Mouse (Mus musculus): ENCODE measurements around the gene Aoc1.

Aoc1 gene

DNA sequence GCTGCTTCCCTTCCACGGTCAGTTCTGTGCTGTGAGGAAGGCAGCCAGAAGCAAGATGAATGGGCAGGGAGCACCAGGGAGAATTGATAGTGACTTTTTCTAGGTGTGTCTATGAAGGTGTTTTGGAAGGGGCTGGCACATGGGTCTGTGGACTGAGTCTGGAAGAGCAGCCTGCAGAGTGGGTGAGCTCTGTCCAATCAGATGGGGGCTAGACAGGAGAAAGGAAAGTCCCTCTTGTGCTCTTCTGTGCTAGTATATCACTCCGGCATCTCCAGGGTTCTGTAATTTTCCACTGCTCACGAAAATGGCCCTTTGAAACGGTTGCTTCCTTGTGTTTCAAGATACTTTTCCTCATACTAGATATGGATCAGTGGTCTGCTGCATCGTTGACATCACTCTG lies at the start of gene Aoc1:
Aoc1 (plus strand) TSS at position 301 of the 400 bp plus-strand sequence.
- ATAC-seq (ENCODE audit: low TSS enrichment): no peak

DNA sequence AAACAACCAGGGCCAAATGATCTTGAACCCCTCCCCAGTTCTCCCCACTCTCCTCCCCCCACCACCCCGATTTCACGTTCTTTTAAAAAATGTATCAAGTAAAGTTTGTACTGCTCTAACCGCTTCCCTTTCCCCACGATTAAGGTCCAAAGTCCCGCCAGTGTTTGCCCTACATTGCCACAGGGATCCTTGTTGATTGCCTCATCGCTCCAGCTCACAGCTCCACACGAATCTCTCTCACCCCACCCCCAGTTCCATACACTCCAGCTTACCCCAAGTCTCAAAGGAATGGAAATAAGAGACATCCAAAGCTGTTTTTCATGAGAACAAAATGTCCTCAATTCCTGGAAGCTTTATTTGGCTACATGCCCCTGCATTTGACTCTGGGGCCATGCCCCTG lies 47.7 kb upstream of the Aoc1 start:
- ATAC-seq (ENCODE audit: low TSS enrichment): no peak

DNA sequence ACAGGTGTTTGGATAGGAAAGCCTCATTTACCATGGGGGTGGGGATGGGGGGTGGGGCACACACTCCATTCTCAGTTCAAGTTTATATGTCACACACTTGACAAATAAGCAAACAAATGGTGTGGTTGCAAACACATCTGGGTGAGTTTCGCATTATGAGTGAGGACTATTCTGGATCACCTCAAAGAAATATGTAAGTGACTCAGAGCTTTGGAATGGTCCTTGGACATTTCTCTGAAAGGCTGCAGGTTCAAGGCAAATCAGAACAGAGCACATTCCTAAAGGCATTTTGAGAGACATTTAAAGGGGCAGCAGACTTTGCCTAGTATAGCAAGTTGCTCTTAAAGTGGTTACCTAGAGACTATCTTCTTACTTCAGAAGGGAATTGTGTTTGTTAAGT lies 43.7 kb upstream of the Aoc1 start:
- ATAC-seq (ENCODE audit: low TSS enrichment): no peak

DNA sequence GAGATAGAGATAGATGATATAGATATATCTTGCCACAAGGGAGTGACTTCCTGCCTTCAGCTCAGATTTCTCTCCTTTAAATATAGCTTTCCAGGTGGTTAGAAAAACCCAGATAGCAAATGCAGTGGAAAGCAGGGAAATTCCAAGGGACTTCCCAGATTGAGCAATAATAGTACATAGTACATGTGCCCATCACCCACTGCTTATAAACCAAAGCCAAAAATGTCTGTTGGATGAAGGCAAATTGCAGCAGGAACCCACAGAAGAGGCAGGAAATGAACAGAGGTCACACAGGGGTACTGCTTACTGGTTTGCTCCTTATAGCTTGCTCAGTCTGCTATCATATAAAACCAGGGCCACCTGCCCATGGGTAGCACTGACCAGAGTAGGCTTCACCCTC lies 43.0 kb upstream of the Aoc1 start:
- no peak for ATAC-seq (ENCODE audit: low TSS enrichment)

DNA sequence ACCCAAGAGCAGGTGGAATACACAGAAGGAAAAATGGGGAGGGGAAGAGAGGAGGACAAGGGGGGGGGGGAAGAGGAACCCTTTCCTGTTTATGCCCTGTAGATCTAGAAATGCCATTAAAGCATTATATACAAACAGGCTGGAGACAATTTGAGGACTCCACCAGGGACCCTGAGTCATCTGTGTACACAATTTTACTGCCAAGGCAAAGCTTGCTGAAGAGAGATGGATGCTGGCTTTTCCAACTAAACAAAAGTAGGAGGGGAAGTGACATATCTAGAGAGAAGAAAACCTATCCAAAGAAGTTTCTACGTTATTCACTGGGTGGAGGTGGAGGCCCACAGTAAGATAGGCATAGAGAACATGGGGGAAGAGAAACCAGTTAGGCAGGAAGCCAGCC lies 42.5 kb upstream of the Aoc1 start:
- peak; percentile 59 for ATAC-seq (ENCODE audit: low TSS enrichment)

DNA sequence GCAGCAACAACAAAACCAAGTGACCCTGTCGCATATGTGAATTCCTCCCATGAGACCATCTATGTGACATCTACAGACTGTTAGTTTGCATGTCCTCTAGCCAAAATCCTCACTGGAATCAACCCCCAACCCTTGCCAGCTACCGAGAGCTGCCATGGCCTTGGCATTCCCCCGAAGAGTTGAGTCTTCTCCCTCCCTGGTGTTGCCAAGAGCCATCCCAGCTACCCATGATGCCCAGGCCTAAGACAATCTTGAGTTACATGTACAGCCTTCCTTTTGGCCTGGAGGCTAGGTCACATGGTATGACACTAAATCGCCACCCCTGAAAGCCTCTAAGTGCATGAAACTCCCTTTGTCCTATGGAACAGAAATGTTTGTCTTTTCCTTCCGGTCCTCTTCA lies 41.6 kb upstream of the Aoc1 start:
- ATAC-seq (ENCODE audit: low TSS enrichment): no peak

DNA sequence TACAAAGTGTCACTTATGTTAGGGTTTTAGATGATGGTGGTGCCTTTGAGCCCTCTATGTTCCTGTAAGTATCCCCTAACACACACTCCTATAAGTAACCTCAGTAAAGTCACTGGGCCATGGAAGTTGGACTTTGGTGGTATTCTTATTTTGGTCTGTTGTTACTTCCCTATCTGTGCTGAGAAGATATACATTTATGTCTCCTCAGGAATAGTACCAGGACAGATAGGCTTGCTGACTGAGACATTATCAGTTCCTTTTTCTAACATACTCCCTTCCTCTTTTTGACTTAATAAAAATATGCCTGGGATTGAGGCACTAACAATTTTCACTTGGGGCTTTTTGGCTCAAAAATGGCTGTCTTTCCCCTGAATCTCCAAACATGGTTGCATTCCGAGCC lies 40.3 kb upstream of the Aoc1 start:
- no peak for ATAC-seq (ENCODE audit: low TSS enrichment)

DNA sequence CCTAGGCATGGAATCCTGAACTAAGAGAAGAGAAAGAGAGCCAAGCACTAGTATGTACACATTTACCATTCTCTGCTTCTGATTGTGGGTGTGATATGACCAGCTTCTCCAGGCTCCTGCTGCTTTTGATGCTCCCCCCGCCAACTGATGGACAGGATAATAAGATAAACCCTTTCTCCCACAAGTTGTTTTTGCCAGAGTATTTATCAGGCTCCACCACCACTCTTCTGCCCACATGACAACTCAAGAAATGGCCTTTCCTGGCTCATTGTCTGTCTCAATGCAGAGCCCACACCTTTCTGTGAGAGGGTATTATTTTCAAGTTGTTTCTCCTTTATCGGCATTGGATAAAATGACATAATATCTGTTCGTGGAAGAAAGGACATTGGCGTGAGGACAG lies 39.2 kb upstream of the Aoc1 start:
- ATAC-seq (ENCODE audit: low TSS enrichment): no peak

DNA sequence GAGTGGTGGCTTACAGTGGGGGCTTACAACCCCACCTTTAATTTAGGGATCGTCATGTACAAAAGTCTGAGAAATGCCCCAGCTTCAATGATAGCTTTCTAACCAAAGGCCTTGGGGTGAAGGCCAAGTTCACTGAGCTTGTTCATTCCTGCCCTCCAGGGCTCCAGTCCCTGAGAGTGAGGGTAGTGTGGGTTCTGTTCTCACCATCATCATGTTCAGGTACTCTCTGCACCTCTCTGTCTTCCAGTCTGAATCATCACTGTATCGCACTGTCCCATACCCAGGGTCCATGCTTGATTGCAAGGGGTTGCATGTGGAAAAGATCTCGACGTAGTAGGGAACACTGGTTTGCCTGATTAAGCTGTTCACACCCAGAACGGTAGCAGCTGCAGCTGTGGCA lies 37.5 kb upstream of the Aoc1 start:
- no peak for ATAC-seq (ENCODE audit: low TSS enrichment)

DNA sequence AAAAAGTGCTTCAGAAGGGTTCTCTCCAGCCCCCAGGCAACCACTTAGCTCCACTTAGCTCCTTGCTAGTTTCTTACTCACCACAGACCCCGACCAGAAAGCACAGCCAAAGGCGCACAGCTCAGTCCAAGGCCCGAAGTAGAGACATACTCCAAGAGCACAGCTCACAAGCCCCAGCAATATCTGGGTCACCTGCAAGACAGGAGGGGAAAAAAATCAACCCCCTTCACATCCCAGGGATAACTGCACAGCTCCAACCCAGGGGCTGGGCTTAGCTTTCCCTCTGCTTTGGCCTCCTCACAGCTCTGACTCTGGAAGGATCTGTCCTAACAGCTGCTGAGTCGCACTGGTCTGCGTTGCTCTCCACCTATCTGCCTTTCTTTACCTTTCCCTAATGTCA lies 36.5 kb upstream of the Aoc1 start:
- ATAC-seq (ENCODE audit: low TSS enrichment): no peak

DNA sequence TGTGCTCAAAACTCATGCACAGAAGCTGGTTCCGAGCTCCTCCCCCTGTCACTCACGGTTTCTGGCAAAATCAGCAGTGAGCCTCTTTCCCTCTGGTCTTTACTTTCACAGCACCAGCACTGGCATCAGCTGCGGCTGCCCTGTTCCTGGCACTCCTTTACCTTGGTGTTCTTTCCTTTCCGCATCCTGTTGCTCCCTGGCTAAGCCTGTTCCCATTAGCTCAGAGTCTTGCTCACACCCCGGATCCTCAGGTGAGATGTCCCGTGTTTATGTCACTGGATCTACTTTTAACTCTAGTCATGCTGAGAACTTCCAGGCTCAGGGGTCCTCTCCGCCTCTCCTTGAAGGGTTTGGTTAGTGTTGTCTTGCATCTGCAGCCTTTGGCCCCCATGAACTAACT lies 35.2 kb upstream of the Aoc1 start:
- no peak for ATAC-seq (ENCODE audit: low TSS enrichment)

DNA sequence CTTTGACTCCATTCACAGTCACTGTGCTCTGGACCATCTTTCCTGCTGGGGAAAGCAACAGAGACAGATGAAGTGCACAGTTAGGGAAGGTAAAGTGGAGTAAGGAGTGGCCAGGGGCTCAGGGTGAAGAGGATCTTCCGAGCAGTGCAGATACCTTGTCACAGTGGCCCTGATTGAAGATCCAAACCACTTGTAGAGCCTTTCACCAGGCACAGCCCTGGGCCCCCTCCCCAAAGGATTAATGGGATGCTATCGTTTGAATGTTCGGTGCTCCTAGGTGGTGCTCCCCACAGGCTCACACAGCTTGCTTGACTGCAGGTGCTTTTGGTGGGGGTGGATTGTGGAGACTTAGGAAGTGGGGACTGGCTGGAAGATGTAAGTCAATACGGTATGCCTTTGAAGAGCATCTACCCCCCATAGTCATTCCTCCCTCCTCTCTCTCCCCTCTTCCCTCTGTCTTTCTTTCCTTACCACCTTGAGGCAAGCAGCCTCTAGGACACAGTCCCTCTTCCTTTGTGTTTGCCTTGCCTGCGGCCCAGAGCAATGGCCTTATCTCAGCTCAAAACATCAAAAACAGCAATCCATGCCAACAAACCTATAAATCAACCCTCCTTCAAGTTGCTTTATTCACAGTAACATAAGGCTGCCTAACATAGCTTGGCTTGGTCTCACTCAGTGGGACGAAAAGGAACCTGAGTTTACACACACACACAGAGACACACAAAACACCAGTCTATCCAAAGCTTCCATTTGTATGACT lies 34.2 kb upstream of the Aoc1 start:
- ATAC-seq (ENCODE audit: low TSS enrichment): no peak

DNA sequence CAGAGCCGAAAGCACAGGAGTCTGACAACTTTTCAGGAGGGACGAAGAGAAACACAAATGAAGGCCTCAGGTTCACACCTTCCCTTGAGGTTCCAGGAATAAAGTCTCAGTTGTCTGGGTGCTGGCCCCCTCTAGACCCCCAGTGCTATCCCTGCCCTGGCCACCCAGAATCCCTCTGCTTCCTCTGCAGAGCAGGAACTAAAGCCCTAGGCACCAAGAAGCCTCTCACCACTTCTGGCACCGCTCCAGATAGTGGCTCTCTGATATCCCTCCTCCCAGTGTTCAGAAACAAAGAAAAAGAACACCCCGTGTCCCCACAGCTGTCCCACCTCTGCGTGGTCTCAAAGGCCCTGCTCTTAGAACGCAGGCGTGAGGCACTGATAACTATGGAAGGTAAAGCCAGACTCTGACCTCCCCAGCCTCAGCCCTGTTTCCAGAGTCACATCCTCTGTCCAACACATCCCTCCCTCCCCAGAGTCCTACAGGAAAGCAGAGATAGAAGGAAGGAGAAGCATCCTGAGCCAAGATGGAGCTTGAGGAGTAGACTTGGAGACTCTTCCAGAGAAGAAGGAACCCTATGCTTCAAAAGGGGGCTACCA lies 32.2 kb upstream of the Aoc1 start, which contains the start of gene Tmem176a:
Tmem176a (plus strand) TSS at position 549 of the 599 bp plus-strand sequence.
- ATAC-seq (ENCODE audit: low TSS enrichment): no peak

DNA sequence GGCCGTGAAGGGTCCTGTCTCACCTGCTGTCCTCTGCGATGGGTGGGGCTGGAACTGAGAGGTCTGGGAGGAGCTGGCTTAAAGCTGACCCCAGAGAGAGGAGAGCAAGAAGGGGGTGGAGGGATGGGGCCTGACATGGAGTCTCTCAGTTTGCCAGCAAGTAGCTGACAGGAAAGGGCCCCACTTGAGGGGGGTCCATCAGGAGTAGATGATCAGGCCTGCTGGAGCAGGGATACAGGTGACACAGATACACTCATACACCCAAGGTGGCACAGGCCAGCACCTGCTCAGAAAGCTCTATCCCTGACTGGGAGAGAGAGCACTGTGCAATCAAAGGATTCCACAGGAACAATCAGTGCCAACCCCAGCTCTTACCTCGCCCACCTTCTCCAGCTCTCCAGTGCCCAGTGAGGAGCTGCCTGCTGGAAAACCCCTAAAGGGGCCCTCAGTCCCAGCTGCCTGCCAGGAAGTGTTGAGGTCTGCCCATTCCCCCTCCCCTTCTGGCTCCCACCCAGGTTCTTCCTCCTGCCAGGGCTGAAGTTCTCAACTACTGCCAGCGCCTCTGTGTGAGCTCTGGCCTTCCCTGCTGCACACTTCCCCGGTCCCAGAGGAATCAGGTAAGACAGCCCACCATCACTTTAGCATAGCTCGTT lies 31.6 kb upstream of the Aoc1 start, which contains the start of gene Tmem176b:
Tmem176b (minus strand) TSS at position 524 of the 653 bp plus-strand sequence.
- ATAC-seq (ENCODE audit: low TSS enrichment): peak; percentile 55

DNA sequence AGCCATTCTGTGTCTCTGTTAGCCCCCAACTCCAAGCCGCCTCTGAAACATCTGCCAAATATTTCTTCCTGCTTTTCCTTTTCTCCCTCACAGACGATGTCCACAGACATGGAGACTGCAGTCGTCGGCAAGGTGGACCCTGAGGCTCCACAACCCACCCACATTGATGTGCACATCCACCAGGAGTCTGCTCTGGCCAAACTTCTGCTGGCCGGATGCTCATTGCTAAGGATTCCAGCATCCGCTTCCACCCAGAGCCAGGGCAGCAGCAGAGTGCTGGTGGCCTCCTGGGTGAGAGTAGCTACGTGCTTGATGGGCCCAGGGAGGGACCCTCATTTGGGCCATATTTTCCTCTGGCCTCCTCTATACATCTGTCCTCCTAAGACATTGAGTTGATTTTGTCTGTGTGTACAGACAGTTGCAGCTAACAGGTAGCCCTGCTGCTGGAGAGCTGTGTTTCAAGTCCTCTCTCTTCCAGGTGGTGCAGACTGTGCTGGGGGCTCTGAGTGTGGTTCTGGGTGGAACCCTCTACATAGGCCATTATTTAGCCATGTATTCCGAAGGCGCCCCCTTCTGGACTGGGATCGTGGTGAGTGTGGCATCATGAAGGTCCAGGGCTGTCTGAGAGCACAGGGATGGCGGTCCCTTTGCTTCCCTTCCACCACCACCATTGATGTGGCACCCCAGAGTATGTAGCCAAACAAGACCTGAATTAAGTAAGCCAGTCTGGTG lies 30.4 kb upstream of the Aoc1 start:
- no peak for ATAC-seq (ENCODE audit: low TSS enrichment)

DNA sequence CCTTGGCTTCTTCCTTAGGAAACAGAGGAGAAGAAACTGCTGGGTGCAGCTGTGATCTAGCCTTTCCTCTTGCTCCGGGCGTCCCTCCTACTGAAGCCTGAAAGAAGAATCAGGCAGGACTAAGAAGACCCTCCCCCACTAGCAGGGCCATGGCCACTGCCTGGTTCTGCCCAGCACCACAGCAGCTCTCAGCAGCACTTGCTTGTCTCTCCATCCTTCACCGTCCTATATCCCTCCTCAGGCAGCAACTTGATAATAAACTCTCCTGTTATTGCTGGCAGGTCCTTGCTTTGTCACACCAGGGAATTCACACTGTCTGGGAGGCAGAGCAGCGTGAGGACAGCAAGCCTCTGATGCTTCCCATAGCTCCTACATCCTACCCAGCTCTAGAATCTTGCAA lies 27.6 kb upstream of the Aoc1 start:
- no peak for ATAC-seq (ENCODE audit: low TSS enrichment)

DNA sequence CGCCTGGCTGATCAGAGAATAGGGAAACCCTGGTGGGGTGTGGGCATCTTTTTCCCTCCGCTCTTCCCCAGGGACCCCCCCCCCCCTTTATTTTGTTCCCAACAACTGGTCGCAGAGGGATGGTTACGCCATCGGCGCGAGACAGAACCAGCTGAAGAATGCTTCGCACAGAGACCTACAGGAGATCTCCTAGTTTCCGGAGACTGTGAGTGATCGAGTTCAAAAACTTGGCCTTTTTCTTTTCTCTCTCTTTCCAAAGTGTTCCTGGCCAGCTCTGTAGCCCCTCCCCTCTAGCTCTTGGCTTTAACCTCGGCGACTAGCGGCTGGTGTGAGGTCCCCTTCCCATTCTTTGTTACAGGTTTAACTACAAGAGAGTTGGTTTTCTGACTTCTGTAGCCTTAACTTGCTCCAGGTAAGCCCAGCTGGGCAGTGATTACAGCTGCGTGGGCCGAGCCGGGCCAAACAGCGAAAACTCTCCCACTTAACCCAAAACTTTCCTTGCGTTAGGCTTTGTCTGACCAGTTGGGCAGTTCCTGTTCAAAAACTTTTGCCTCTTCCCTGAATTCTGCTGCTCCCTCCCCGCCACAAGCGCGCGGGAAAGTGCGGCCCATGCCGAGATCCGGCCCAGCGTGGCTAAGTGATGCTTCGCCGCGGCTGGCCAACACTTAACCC lies 20.7 kb upstream of the Aoc1 start:
- ATAC-seq (ENCODE audit: low TSS enrichment): no peak

DNA sequence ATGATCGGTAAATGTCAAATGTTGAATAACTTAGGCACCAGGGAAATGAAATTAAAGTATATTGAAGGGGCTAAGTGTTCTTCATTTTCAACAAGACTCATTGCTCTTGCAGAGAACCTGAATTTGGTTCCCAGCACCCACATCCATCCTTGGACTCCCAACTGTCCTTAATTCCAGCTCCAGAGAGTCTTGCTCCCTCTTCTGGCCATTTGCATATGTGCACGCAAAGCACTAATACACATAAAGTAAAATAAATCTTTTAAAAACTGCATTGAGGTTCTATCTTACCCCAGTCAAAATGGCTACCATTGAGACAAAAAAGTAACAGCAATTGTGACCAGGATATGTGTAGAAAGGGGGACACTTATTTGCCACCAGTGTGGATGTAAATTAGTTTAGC lies 18.5 kb upstream of the Aoc1 start:
- ATAC-seq (ENCODE audit: low TSS enrichment): no peak

DNA sequence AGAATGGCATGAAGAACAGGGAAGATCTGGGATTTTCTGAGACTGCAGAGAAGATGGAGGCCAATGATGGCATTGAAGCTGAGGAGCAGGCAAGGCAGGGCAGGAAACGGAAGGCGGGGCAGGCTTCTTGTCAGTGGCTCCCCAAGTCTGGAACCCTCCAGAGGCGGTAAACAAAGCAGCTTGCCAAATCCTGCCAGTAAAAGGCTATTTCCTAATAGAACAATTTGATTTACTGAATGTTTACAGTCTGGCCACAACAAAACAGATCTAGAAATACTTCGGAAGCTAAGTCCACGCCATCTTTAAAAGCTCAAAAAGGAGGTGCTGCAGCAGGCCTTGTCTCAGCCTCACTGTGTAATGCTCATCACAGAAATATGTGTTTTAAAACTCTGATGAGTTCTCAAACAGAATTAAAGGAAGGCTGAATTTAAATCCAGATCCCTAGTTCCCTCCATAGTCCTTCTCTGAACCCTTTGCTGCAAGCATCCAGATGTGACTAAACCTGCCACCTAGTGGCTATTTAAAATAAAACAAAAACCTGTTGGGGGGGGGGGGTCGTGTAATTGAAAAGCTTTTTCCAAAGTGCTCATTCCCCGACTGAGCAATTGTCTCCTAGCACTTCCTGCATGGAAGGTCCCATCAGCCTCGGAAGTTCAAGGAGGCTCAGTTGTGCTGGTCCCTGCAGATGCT lies 14.9 kb upstream of the Aoc1 start:
- no peak for ATAC-seq (ENCODE audit: low TSS enrichment)

DNA sequence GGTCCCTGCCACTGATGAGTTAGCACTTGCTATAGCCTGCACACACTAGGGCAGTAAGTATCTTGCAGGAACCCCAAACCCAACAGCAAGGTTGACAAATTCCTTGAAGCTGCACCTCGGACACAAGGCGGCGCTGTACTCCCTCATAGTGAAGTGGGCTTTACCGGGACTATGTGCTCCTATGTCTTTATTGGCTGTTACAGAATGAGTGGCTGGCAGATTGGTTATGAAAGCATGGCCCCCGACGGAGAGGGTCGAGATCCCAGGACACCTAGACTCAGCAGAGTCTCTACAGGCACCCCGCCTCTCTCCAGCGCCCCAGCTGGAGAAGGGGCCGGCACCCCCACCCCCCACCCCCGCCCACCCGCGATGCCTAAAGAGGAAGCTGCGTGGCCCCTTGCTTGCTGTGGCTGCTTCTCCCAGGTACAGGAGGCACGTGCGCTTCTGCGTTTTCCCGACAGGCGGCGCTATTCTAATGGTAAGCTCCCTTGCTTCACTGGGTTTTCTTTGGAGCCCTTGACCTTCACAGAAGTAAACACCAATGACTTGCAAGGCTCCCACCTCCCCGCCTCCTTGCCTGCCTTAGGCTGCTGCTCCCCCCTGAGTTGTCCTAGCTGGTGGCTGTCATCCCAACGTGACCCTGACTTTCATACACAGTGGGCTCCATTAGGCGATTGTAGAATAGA lies 12.4 kb upstream of the Aoc1 start:
- peak; percentile 65; the same call in 1 of the 2 replicates for ATAC-seq (ENCODE audit: low TSS enrichment)

DNA sequence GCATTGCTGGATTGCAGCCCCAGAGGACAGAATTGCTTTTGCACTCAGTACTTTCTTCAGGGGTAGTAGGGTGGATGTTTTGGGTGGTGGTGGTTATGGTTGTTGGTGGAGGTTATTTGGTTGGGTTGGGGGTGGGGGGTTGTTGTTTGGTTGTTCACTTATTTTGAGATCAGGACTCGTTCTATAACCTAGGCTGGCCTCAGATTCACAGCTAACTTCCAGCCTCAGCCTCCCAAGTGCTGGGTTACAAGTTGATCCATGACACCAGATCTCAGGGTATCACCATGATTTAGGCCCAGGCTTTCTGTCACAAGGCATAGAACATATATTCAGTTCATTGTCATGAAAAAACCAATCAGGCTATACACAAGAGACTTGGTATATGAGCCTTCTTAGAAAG lies 11.8 kb upstream of the Aoc1 start:
- ATAC-seq (ENCODE audit: low TSS enrichment): no peak

Measured in frontal cortex, adult (tissue).